Mouse (Mus musculus) Muller cell, postnatal 12 days (primary cell): Measurements from ENCODE around the gene Peli1.
"Not testable (repeated sequence)": the region's sequence is repeated elsewhere in the genome, so short reads cannot be mapped to it uniquely, and the experiment has no call there.

Source experiments
- DNase-seq: peaks from one replicate; pipeline ENCODE4 v3.0.0-alpha.2; 2015; ENCODE audit errors: inconsistent ontology term

Gene Peli1

GRCm38 (mm10) chr11:21151672-21152071, 60.6 kb downstream of the Peli1 start:
- no peak for DNase-seq

- DNase-seq = no peak
These were observed 62.0 kb downstream of the Peli1 start for GRCm38 (mm10) chr11:21153111-21153510.

- peak; percentile 28 for DNase-seq
These were observed 66.5 kb downstream of the Peli1 start for GRCm38 (mm10) chr11:21157595-21157994.

- DNase-seq = no peak
These were observed 71.0 kb downstream of the Peli1 start for GRCm38 (mm10) chr11:21162093-21162492.

DNA sequence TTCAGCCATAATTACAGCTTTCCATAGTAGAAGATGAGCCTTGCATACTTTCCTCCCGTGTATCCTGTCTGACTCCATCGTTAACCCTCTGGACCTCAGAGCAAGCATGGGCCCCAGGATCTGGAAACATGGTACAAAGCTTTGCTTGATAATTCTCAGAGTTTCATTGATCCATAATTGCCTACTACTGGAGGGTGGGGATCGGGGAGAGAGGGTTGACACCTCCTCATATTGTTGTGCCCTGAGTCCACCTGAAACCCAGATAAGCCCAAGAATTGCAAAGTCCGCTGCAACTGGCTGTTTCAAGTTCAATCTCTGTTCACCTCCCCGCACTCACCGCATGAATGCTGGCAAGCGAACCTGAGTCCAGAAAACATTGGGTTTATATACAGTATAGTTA, 72.1 kb downstream of the Peli1 start:
- no peak for DNase-seq

GRCm38 (mm10) chr11:21163673-21164072, 72.6 kb downstream of the Peli1 start:
- DNase-seq = no peak

- DNase-seq = no peak
These were observed 73.4 kb downstream of the Peli1 start for GRCm38 (mm10) chr11:21164312-21164993.

DNA sequence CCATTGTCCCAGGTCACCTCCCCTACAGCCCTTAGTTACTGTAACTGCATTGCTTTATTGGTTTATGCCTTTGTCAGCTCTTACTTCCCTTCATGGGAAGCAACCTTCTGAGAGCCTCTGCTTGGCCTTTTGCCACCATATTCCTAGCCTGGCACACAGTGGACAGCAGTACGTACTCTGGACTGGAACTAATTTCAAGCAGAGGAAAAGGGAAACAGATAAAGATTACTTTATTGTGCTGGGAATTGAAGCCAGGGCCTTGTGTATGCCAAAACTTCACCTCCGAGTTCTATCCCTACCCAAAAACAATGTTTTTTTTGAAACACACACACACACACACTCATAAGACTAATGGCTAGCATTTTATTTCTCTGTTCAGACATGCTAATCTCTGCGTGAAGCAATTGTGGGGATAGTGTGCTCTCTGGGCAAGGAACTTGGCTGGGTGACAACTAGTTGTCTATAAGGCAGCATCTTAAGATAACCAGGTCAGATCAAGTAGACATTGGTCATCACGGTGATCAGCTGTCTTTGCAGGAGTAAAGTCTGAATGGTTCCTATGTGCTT, 74.0 kb downstream of the Peli1 start:
- DNase-seq = no peak

DNA sequence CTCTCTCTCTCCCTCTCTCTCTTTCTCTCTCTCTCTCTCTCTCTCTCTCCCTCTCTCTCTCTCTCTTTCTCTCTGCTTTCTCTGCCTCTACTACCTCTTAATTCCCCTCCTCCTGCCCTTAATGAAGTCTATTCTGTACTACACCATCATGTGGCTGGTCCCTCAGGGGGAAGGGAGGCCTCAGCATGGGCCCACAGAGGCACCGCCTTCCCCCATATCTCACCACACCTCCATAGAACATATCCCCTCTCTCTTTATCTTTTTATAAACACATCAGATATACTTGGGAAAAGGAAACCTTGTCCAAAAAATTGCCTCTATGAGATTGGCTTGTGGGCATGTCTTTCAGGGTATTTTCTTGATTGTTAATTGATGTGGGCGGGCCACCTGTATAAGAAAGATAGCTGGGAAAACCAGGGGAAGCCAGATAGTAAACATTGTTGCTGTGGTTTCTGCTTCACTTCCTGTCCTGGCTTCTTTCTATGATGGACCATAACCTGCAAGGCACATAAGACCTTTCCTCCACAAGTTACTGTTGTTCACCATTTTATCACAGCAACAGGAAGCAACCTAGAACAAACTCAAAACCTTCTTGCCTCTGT, 75.5 kb downstream of the Peli1 start:
- no peak for DNase-seq

DNA sequence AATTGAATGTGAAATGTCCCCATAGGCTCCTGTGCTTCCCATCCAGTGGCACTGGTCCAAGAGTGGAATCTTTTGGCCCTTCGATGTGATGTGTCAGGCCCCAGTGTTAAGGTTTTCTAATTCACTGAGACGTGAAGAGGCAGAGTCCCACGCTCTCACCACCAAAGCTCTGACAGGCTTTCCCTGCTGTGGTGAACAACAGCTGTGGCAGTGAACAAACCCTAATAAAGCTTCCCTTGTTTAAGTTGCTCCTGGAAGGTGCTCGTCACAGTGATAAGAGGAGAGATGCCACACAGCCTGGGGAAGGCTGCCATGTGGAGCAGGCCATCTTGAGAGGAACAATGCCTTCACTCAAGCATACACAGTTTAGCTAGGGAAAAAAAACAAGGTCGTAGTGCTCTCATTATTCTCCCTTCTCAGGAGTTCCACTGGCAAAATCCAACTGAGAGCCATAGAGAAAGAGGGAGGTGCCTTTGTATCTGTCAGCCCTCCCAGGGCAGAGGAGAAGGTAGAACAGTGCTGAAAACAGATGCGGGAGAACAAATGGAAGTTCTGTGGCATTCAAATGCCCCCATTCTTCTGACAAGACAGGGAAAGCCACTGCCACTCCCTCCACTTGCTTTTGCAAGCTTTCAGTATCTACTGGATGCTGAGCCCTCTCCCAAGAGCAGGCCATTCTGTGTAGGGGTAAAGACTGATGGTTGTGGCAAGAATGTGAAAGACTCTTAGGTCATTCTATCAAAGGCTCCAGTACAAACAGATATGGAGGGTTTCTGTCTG, 77.9 kb downstream of the Peli1 start:
- DNase-seq = peak; percentile 57

GRCm38 (mm10) chr11:21169608-21169860, 78.4 kb downstream of the Peli1 start:
- not testable (repeated sequence) for DNase-seq

GRCm38 (mm10) chr11:21172281-21172680, 81.2 kb downstream of the Peli1 start:
- DNase-seq = no peak

- no peak for DNase-seq
These were observed 82.8 kb downstream of the Peli1 start for GRCm38 (mm10) chr11:21173926-21174325.

- DNase-seq = no peak
These were observed 83.3 kb downstream of the Peli1 start for GRCm38 (mm10) chr11:21174396-21174795.

GRCm38 (mm10) chr11:21175063-21175462, 84.0 kb downstream of the Peli1 start:
- no peak for DNase-seq

GRCm38 (mm10) chr11:21176491-21176890, 85.4 kb downstream of the Peli1 start:
- no peak for DNase-seq

DNA sequence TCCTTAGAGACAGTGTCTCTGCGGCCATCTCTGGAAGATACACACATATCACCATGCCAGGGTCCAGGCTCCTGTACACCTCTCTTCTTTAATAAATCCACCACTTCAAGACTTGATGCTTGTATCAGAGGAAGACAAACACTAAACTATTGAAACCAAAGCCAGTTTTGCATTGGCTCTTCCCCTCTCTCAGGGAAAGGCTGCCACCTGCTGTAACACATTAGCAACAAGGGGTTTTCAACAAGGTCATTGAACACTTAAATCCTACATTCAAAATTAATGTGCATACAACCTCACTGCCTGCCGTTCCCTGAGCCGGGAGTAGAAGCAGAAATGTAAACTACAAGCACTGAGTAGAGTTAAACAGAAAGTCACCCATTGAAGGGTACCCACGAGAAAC, 87.3 kb downstream of the Peli1 start:
- peak; percentile 47 for DNase-seq

GRCm38 (mm10) chr11:21178998-21179645, 88.0 kb downstream of the Peli1 start:
- no peak for DNase-seq

DNA sequence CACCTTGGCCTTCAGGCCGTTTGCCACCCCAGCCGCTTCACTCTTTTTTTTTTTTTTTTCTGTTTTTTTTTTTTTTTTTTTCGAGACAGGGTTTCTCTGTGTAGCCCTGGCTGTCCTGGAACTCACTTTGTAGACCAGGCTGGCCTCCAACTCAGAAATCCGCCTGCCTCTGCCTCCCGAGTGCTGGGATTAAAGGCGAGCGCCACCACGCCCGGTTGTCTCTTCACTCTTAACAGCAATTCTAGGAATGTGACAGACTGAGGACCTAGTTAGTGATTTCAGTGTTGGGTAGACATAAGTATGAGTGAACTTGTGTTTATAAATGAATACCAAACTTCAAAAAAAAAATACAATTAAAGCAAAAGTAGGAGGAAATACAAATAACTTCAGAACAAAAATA, 88.8 kb downstream of the Peli1 start:
- DNase-seq = not testable (repeated sequence)

GRCm38 (mm10) chr11:21180650-21181049, 89.6 kb downstream of the Peli1 start:
- no peak for DNase-seq

DNA sequence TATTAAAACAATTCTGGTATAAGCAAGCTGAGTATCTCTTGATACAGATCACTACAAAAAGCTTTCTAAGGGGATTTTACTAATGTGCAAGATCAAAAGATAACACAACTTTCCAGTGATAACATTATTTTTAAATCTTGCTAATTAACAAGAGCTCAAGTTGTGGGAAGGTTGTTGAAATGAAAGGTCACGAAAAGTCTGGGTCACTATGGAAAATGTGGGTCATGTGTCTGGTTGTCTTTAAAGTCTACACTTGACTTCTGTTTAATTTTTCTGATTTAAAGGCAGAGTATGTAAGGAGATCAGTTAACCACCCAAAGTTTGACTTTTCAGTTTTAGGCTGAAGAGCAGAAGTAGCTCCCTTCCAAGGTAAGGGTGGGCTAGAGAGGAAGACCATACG, 90.5 kb downstream of the Peli1 start:
- DNase-seq = no peak

- no peak for DNase-seq
These were observed 91.6 kb downstream of the Peli1 start for GRCm38 (mm10) chr11:21182709-21183108.
